Mouse (Mus musculus): ENCODE measurements around the gene Celf1. TPM values are rescaled to one million over a fixed set of nuclear protein-coding genes. Genes with fewer than 3 reads are reported as not detected.
A peak's percentile ranks its signal among the peaks of the same experiment; 100 is the strongest.
"Not testable (repeated sequence)": the region's sequence is repeated elsewhere in the genome, so short reads cannot be mapped to it uniquely, and the experiment has no call there.

The Celf1 gene
- polyA plus RNA-seq, 1 experiment, result 25.0 TPM

DNA sequence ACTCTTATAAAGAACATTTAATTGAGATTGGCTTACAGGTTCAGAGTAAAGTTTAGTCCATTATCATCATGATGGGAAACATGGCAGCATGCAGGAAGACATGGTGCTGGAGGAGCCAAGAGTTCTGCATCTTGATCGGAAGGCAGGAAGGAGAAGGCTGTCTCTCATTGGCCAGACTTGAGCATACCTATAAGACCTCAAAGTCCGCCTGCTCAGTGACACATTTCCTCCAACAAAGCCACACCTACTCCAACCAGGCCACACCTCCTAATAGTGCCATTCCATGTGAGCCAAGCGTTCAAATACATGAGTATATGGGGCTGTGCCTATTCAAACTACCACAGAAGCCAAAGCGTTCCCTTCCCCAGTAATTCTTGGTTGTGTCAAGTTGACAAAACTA, 91.0 kb downstream of the Celf1 start:
- no peaks in the 10 kb centered on the region for H3K36me3 ChIP-seq (ENCODE audit: control insufficient read depth, insufficient read depth, low read length)
- no peaks in the 10 kb centered on the region; the same call in 1 of the 2 replicates for H3K4me1 ChIP-seq (ENCODE audit: control insufficient read depth, insufficient read depth, insufficient read length, low read length)
- no peak for TF ChIP-seq CTCF (IDR thresholded peaks at IDR 0.05; ENCODE audit: extremely low read depth, insufficient read length, insufficient replicate concordance, low read depth, low read length)
- no peak for TF ChIP-seq POLR2A (IDR thresholded peaks at IDR 0.05; ENCODE audit: low read depth, low read length)
- H3K27ac ChIP-seq (ENCODE audit: insufficient read depth, low read depth, low read length), result no peak overlapping the region
- 71% methylated on average over 4 of the region's 4 CpGs for WGBS
- H3K4me3 ChIP-seq (ENCODE audit: low read depth, low read length), result no peak overlapping the region
- H3K27me3 ChIP-seq (ENCODE audit: control insufficient read depth, insufficient read depth, low read length), result no peaks in the 10 kb centered on the region

DNA sequence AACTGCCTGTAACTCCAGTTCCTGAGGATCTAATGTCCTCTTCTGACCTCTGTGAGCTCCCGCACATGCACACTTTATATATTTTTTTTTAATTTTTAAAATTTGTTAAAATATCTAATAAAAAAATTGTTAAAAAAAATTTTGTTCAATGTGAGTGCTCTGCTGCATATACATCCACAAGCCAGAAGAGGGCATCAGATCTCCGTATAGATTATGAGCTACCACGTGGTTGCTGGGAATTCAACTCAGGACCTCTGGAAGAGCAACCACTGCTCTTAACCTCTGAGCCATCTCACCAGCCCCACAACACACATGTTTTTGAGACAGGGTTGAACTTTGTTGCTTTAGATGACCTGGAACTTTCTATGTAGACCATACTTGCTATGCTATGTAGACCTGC, 92.8 kb downstream of the Celf1 start:
- no peak overlapping the region for H3K27ac ChIP-seq (ENCODE audit: insufficient read depth, low read depth, low read length)
- TF ChIP-seq POLR2A (IDR thresholded peaks at IDR 0.05; ENCODE audit: low read depth, low read length) (no peak), CTCF (IDR thresholded peaks at IDR 0.05; ENCODE audit: extremely low read depth, insufficient read length, insufficient replicate concordance, low read depth, low read length) (no peak)
- 27% methylated on average over 3 of the region's 3 CpGs for WGBS
- H3K4me3 ChIP-seq (ENCODE audit: low read depth, low read length), result no peak overlapping the region
- no peaks in the 10 kb centered on the region for H3K4me1 ChIP-seq (ENCODE audit: control insufficient read depth, insufficient read depth, insufficient read length, low read length)
- no peaks in the 10 kb centered on the region for H3K36me3 ChIP-seq (ENCODE audit: control insufficient read depth, insufficient read depth, low read length)
- no peaks in the 10 kb centered on the region for H3K27me3 ChIP-seq (ENCODE audit: control insufficient read depth, insufficient read depth, low read length)

DNA sequence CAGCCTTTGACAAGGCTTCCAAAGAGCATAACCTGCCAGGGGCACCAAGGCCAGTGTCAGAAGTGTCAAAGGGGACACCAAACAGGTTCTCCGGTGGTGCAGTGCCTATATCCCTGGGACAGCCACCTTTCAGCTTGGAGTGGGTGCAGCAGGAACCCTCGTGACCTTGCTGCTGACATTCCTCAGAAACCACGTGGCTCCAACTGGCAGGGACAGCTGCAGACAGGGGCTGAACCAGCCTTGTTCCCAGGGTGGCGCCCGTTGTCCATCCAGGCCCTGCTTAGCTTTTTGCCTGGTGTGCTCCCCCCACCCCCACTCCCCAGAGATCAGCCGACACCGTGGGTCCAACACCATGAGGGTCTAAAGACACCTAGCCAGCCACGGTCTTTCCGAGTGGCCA, 95.2 kb downstream of the Celf1 start, which contains the start of gene Rapsn:
TSS of gene Rapsn (plus strand) at position 236 of the 400 bp plus-strand sequence.
- Histone ChIP-seq H3K27me3 (ENCODE audit: control insufficient read depth, insufficient read depth, low read length) (no peaks in the 10 kb centered on the region), H3K4me1 (ENCODE audit: control insufficient read depth, insufficient read depth, insufficient read length, low read length) (no peaks in the 10 kb centered on the region), H3K27ac (ENCODE audit: insufficient read depth, low read depth, low read length) (no peak within 1 kb of the TSS), H3K36me3 (ENCODE audit: control insufficient read depth, insufficient read depth, low read length) (no peaks in the 10 kb centered on the region), H3K4me3 (ENCODE audit: low read depth, low read length) (no peak within 1 kb of the TSS)
- no peak for TF ChIP-seq CTCF (IDR thresholded peaks at IDR 0.05; ENCODE audit: extremely low read depth, insufficient read length, insufficient replicate concordance, low read depth, low read length)
- TF ChIP-seq POLR2A (IDR thresholded peaks at IDR 0.05; ENCODE audit: low read depth, low read length), result no peak
- WGBS, result 44% methylated on average over 9 of the region's 9 CpGs

DNA sequence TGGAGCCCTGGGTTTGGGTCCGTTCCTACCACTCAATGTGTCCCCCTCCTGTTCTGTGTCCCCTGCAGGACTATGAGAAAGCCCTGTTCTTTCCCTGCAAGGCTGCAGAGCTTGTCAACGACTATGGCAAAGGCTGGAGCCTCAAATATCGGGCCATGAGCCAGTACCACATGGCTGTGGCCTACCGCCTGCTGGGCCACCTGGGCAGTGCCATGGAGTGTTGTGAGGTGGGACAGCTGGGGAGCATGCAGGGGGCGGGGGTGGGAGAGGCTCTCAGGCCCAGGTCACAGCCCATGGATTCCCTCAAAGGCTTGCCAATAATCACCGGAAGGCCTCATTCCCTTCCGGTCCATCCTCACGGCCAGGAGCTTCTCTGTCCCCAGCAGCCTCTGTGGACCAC, 101.6 kb downstream of the Celf1 start:
- H3K4me3 ChIP-seq (ENCODE audit: low read depth, low read length), result no peak overlapping the region
- no peaks in the 10 kb centered on the region for H3K27me3 ChIP-seq (ENCODE audit: control insufficient read depth, insufficient read depth, low read length)
- WGBS, result 84% methylated on average over 8 of the region's 8 CpGs
- 0 out of 2 replicates have a peak, but pooled peaks cover 5% of the 10 kb centered on the region for H3K4me1 ChIP-seq (ENCODE audit: control insufficient read depth, insufficient read depth, insufficient read length, low read length)
- TF ChIP-seq POLR2A (IDR thresholded peaks at IDR 0.05; ENCODE audit: low read depth, low read length) (no peak), CTCF (IDR thresholded peaks at IDR 0.05; ENCODE audit: extremely low read depth, insufficient read length, insufficient replicate concordance, low read depth, low read length) (no peak)
- H3K27ac ChIP-seq (ENCODE audit: insufficient read depth, low read depth, low read length), result no peak overlapping the region
- H3K36me3 ChIP-seq (ENCODE audit: control insufficient read depth, insufficient read depth, low read length), result no peaks in the 10 kb centered on the region

DNA sequence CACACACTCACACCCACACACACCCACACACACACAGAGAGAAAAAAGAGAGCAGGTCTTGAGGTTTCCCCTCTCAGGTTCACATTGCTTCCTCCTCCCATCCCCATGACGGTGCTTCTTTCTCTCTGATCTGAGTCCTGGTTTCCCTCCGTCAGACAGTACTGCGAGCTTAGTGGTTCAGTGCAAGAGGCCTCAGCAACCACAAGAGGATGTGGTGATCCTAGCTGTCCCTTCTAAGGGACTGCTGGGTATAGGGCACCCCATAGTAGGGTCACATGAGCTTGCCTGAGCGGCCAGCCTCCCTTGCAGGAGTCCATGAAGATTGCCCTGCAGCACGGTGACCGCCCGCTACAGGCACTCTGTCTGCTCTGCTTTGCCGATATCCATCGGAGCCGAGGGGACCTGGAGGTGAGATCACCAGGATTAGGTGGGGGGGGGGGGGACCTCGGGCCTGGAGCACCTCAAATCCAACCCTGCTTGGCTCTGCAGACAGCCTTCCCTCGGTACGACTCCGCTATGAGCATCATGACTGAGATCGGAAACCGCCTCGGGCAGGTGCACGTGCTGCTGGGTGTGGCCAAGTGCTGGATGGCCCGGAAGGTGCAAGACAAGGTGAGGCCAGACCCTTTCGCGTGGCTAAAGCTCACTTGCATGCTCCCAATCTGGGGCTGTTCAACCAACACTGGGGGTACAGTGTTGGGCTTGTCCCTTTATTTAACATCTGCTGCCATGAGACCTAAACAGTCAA, 102.6 kb downstream of the Celf1 start:
- peak overlapping the region; percentile 24 for H3K4me3 ChIP-seq (ENCODE audit: low read depth, low read length)
- no peak overlapping the region for H3K27ac ChIP-seq (ENCODE audit: insufficient read depth, low read depth, low read length)
- no peaks in the 10 kb centered on the region for H3K27me3 ChIP-seq (ENCODE audit: control insufficient read depth, insufficient read depth, low read length)
- 0 out of 2 replicates have a peak, but pooled peaks cover 5% of the 10 kb centered on the region for H3K4me1 ChIP-seq (ENCODE audit: control insufficient read depth, insufficient read depth, insufficient read length, low read length)
- no peak for TF ChIP-seq POLR2A (IDR thresholded peaks at IDR 0.05; ENCODE audit: low read depth, low read length)
- no peak for TF ChIP-seq CTCF (IDR thresholded peaks at IDR 0.05; ENCODE audit: extremely low read depth, insufficient read length, insufficient replicate concordance, low read depth, low read length)
- H3K36me3 ChIP-seq (ENCODE audit: control insufficient read depth, insufficient read depth, low read length), result no peaks in the 10 kb centered on the region
- 41% methylated on average over 21 of the region's 21 CpGs for WGBS

DNA sequence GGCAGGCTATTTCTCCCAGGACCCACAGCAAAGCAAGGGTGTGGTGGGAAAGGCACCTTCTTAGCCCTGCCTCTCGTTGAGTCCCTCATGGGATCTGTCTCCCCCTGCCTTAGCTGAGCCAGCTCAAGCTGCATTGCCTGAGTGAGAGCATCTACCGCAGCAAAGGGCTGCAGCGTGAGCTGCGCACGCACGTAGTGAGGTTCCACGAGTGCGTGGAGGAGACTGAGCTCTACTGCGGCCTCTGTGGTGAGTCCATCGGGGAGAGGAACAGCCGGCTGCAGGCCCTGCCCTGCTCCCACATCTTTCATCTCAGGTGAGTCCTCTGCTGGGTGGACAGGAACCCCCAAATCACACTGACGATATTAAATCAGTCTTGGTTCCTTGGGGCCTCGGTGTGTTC, 104.5 kb downstream of the Celf1 start:
- 72% methylated on average over 13 of the region's 13 CpGs for WGBS
- H3K36me3 ChIP-seq (ENCODE audit: control insufficient read depth, insufficient read depth, low read length), result no peaks in the 10 kb centered on the region
- TF ChIP-seq POLR2A (IDR thresholded peaks at IDR 0.05; ENCODE audit: low read depth, low read length), result no peak
- TF ChIP-seq CTCF (IDR thresholded peaks at IDR 0.05; ENCODE audit: extremely low read depth, insufficient read length, insufficient replicate concordance, low read depth, low read length), result no peak

DNA sequence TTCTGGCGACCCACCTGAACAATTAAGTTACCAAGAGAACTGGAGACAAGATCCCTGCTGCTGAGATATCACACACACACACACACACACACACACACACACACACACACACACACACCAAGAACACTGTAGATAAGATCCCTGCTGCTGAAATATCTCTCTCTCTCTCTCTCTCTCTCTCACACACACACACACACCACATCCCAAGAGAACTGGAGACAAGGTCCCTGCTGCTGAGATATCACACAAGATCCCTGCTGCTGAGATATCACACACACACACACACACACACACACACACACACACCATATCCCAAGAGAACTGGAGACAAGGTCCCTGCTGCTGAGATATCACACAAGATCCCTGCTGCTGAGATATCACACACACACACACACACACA, 105.6 kb downstream of the Celf1 start:
- H3K4me3 ChIP-seq (ENCODE audit: low read depth, low read length); H3K4me1 ChIP-seq (ENCODE audit: control insufficient read depth, insufficient read depth, insufficient read length, low read length); H3K27me3 ChIP-seq (ENCODE audit: control insufficient read depth, insufficient read depth, low read length); H3K27ac ChIP-seq (ENCODE audit: insufficient read depth, low read depth, low read length); H3K36me3 ChIP-seq (ENCODE audit: control insufficient read depth, insufficient read depth, low read length): not testable (repeated sequence)
- 90% methylated on average over 1 of the region's 1 CpGs for WGBS

More for the DNA sequence above, 104.5 kb downstream of the Celf1 start:
- Histone ChIP-seq H3K4me1 (ENCODE audit: control insufficient read depth, insufficient read depth, insufficient read length, low read length) (0 out of 2 replicates have a peak, but pooled peaks cover 5% of the 10 kb centered on the region), H3K4me3 (ENCODE audit: low read depth, low read length) (no peak overlapping the region), H3K27me3 (ENCODE audit: control insufficient read depth, insufficient read depth, low read length) (no peaks in the 10 kb centered on the region), H3K27ac (ENCODE audit: insufficient read depth, low read depth, low read length) (no peak overlapping the region)

All from small intestine, adult 2 months (tissue).